Mouse (Mus musculus) MEL (cell line): ENCODE measurements around the gene Gnb3. TPM values are rescaled to one million over a fixed set of nuclear protein-coding genes. Genes with fewer than 3 reads are reported as not detected.
A peak's percentile ranks its signal among the peaks of the same experiment; 100 is the strongest.

ENCODE experiments used
- DNase-seq: peaks from one replicate; pipeline ENCODE4 v3.0.0; 2011; ENCODE audit warnings: low read depth, low spot score
- H3K27ac ChIP-seq: 2 replicates; pipeline ENCODE4 v1.5.1; 2012; ENCODE audit warnings: low read depth, mild to moderate bottlenecking, control low read depth, low read length, moderate library complexity; ENCODE audit not compliant: control insufficient read depth
- H3K27me3 ChIP-seq, 2 experiments: fragments of 150-350 bp in 1 of 2; sonication (generic) in 1 of 2; 2 replicates each; pipeline ENCODE4 v1.6.1; 2012; ENCODE audit warnings: low read length in 2 of 2, mild to moderate bottlenecking in 2 of 2, improper control_type of control experiment in 1 of 2, moderate library complexity in 1 of 2; ENCODE audit not compliant: insufficient read depth in 2 of 2, control insufficient read depth in 1 of 2
- H3K36me3 ChIP-seq, 2 experiments: 2 replicates each; pipeline ENCODE4 v1.6.1; 2012 to 2014; ENCODE audit warnings: low read length in 2 of 2, improper control_type of control experiment in 1 of 2, inconsistent platforms in 1 of 2, mild to moderate bottlenecking in 1 of 2; ENCODE audit not compliant: insufficient read depth in 2 of 2, control insufficient read depth in 1 of 2
- H3K4me1 ChIP-seq, 2 experiments: fragments of 150-350 bp in 1 of 2; sonication (generic) in 1 of 2; 2 replicates each; pipeline ENCODE4 v1.6.1; 2012; ENCODE audit warnings: low read length in 2 of 2, improper control_type of control experiment in 1 of 2, mild to moderate bottlenecking in 1 of 2; ENCODE audit not compliant: insufficient read depth in 2 of 2, control insufficient read depth in 1 of 2
- H3K4me3 ChIP-seq, 2 experiments: fragments of 150-350 bp in 1 of 2; sonication (generic) in 1 of 2; 2 replicates each; pipeline ENCODE4 v1.5.1; 2012; ENCODE audit warnings: low read depth in 2 of 2, low read length in 2 of 2, mild to moderate bottlenecking in 2 of 2, moderate library complexity in 2 of 2, control low read depth in 1 of 2, improper control_type of control experiment in 1 of 2; ENCODE audit not compliant: control insufficient read depth in 1 of 2, insufficient read depth in 1 of 2
- H3K79me2 ChIP-seq: 2 replicates; pipeline ENCODE4 v1.6.1; 2012; ENCODE audit warnings: mild to moderate bottlenecking, low read length, moderate library complexity; ENCODE audit not compliant: control insufficient read depth, poor library complexity, insufficient read depth
- H3K9ac ChIP-seq: 2 replicates; pipeline ENCODE4 v1.6.1; 2012; ENCODE audit warnings: low read depth, mild to moderate bottlenecking, control low read depth, low read length, moderate library complexity; ENCODE audit not compliant: control insufficient read depth, poor library complexity, severe bottlenecking
- H3K9me3 ChIP-seq: fragments of 150-350 bp; sonication (generic); replicated peaks from 2 replicates; pipeline ENCODE4 v1.6.1; 2012; ENCODE audit warnings: mild to moderate bottlenecking, low read length, improper control_type of control experiment, moderate library complexity; ENCODE audit not compliant: insufficient read depth
- BHLHE40 ChIP-seq: IDR thresholded peaks from 2 replicates; pipeline ENCODE4 v1.6.1; 2012; ENCODE audit warnings: low read depth, mild to moderate bottlenecking, inconsistent platforms, low read length, improper control_type of control experiment, borderline replicate concordance
- CHD1 ChIP-seq: IDR thresholded peaks from 2 replicates; pipeline ENCODE4 v1.6.1; 2012; ENCODE audit warnings: low read depth, mild to moderate bottlenecking, inconsistent platforms, low read length, improper control_type of control experiment
- CHD2 ChIP-seq: IDR thresholded peaks from 2 replicates; pipeline ENCODE4 v1.6.1; 2011; ENCODE audit warnings: low read length, improper control_type of control experiment
- CTCF ChIP-seq, 3 experiments: IDR thresholded peaks in 2 of 3; conservative IDR thresholded peaks in 1 of 3; 2 replicates each; pipeline ENCODE4 v1.5.1; 2011 to 2012; ENCODE audit warnings: low read length in 3 of 3, low read depth in 2 of 3, mild to moderate bottlenecking in 2 of 3, improper control_type of control experiment in 1 of 3, inconsistent platforms in 1 of 3, mixed read lengths in 1 of 3, moderate library complexity in 1 of 3; ENCODE audit not compliant: control insufficient read depth in 1 of 3, insufficient read depth in 1 of 3, poor library complexity in 1 of 3, severe bottlenecking in 1 of 3
- E2F4 ChIP-seq: IDR thresholded peaks from 2 replicates; pipeline ENCODE4 v1.6.1; 2011; ENCODE audit warnings: low read depth, low read length, improper control_type of control experiment, borderline replicate concordance
- ELF1 ChIP-seq: IDR thresholded peaks from 2 replicates; pipeline ENCODE4 v1.6.1; 2014; ENCODE audit warnings: low read depth, mild to moderate bottlenecking, inconsistent platforms, low read length, improper control_type of control experiment, moderate library complexity
- ETS1 ChIP-seq: IDR thresholded peaks from 2 replicates; pipeline ENCODE4 v1.6.1; 2012; ENCODE audit warnings: low read depth, mild to moderate bottlenecking, inconsistent platforms, low read length, improper control_type of control experiment, moderate library complexity
- GABPA ChIP-seq: IDR thresholded peaks from 2 replicates; pipeline ENCODE4 v1.6.1; 2012; ENCODE audit warnings: low read depth, mild to moderate bottlenecking, inconsistent platforms, low read length, improper control_type of control experiment, moderate library complexity
- GATA1 ChIP-seq: IDR thresholded peaks from 2 replicates; pipeline ENCODE4 v1.6.1; 2011; ENCODE audit warnings: low read depth, low read length, improper control_type of control experiment
- HCFC1 ChIP-seq: IDR thresholded peaks from 2 replicates; pipeline ENCODE4 v1.6.1; 2012; ENCODE audit warnings: low read depth, mild to moderate bottlenecking, inconsistent platforms, low read length, improper control_type of control experiment, moderate library complexity
- JUND ChIP-seq: IDR thresholded peaks from 2 replicates; pipeline ENCODE4 v1.6.1; 2011; ENCODE audit warnings: low read depth, mild to moderate bottlenecking, improper control_type of control experiment, low read length
- KAT2A ChIP-seq: conservative IDR thresholded peaks from 2 replicates; pipeline ENCODE4 v1.6.1; 2012; ENCODE audit warnings: low read depth, low read length, improper control_type of control experiment, inconsistent platforms
- MAFK ChIP-seq: IDR thresholded peaks from 2 replicates; pipeline ENCODE4 v1.6.1; 2011; ENCODE audit warnings: low read depth, mild to moderate bottlenecking, low read length, improper control_type of control experiment, borderline replicate concordance
- MAX ChIP-seq: IDR thresholded peaks from 2 replicates; pipeline ENCODE4 v1.6.1; 2011; ENCODE audit warnings: low read length, improper control_type of control experiment
- MAZ ChIP-seq: IDR thresholded peaks from 2 replicates; pipeline ENCODE4 v1.6.1; 2012; ENCODE audit warnings: low read depth, mild to moderate bottlenecking, inconsistent platforms, low read length, improper control_type of control experiment
- MEF2A ChIP-seq: IDR thresholded peaks from 2 replicates; pipeline ENCODE4 v1.6.1; 2014; ENCODE audit warnings: low read depth, mild to moderate bottlenecking, inconsistent platforms, low read length, improper control_type of control experiment; ENCODE audit not compliant: poor library complexity, insufficient replicate concordance, severe bottlenecking; ENCODE audit errors: extremely low read depth
- MXI1 ChIP-seq: IDR thresholded peaks from 2 replicates; pipeline ENCODE4 v1.6.1; 2011; ENCODE audit warnings: mild to moderate bottlenecking, low read depth, low read length, improper control_type of control experiment
- MYB ChIP-seq: IDR thresholded peaks from 2 replicates; pipeline ENCODE4 v1.6.1; 2011; ENCODE audit warnings: mild to moderate bottlenecking, low read depth, low read length, improper control_type of control experiment
- MYC ChIP-seq: IDR thresholded peaks from 2 replicates; pipeline ENCODE4 v1.6.1; 2011; ENCODE audit warnings: low read depth, mild to moderate bottlenecking, low read length, improper control_type of control experiment, moderate library complexity
- NELFE ChIP-seq: IDR thresholded peaks from 2 replicates; pipeline ENCODE4 v1.6.1; 2011; ENCODE audit warnings: low read depth, low read length, improper control_type of control experiment
- NRF1 ChIP-seq: IDR thresholded peaks from 2 replicates; pipeline ENCODE4 v1.6.1; 2014; ENCODE audit warnings: low read depth, mild to moderate bottlenecking, inconsistent platforms, low read length, improper control_type of control experiment, moderate library complexity; ENCODE audit not compliant: poor library complexity, insufficient read depth, severe bottlenecking
- POLR2A ChIP-seq, 2 experiments: IDR thresholded peaks; 2 replicates each; pipeline ENCODE4 v1.6.1; 2011 to 2012; ENCODE audit warnings: low read length in 2 of 2, mild to moderate bottlenecking in 2 of 2, control low read depth in 1 of 2, improper control_type of control experiment in 1 of 2, low read depth in 1 of 2, moderate library complexity in 1 of 2; ENCODE audit not compliant: control insufficient read depth in 1 of 2, insufficient read depth in 1 of 2, poor library complexity in 1 of 2
- POLR2AphosphoS2 ChIP-seq: IDR thresholded peaks from 2 replicates; pipeline ENCODE4 v1.6.1; 2011; ENCODE audit warnings: low read length, improper control_type of control experiment
- POLR2AphosphoS5 ChIP-seq: IDR thresholded peaks from 2 replicates; pipeline ENCODE4 v1.6.1; 2012; ENCODE audit warnings: low read depth, borderline replicate concordance, mild to moderate bottlenecking, inconsistent platforms, low read length, moderate library complexity, mixed read lengths
- RAD21 ChIP-seq: IDR thresholded peaks from 2 replicates; pipeline ENCODE4 v1.6.1; 2011; ENCODE audit warnings: mild to moderate bottlenecking, low read depth, low read length, improper control_type of control experiment
- RCOR1 ChIP-seq: IDR thresholded peaks from 2 replicates; pipeline ENCODE4 v1.6.1; 2012; ENCODE audit warnings: low read depth, mild to moderate bottlenecking, inconsistent platforms, low read length, improper control_type of control experiment
- SIN3A ChIP-seq: IDR thresholded peaks from 2 replicates; pipeline ENCODE4 v1.6.1; 2012; ENCODE audit warnings: low read length, improper control_type of control experiment, inconsistent platforms
- SMC3 ChIP-seq: IDR thresholded peaks from 2 replicates; pipeline ENCODE4 v1.6.1; 2011; ENCODE audit warnings: low read depth, low read length, improper control_type of control experiment
- TAL1 ChIP-seq: IDR thresholded peaks from 2 replicates; pipeline ENCODE4 v1.6.1; 2012; ENCODE audit warnings: mild to moderate bottlenecking, inconsistent platforms, low read length, moderate library complexity, mixed read lengths
- TBP ChIP-seq: IDR thresholded peaks from 2 replicates; pipeline ENCODE4 v1.8.0; 2011; ENCODE audit warnings: low read depth, low read length, improper control_type of control experiment
- TCF12 ChIP-seq: IDR thresholded peaks from 2 replicates; pipeline ENCODE4 v1.6.1; 2014; ENCODE audit warnings: low read depth, mild to moderate bottlenecking, inconsistent platforms, low read length, improper control_type of control experiment, moderate library complexity
- UBTF ChIP-seq: IDR thresholded peaks from 2 replicates; pipeline ENCODE4 v1.6.1; 2012; ENCODE audit warnings: low read depth, mild to moderate bottlenecking, inconsistent platforms, low read length, improper control_type of control experiment, moderate library complexity, borderline replicate concordance; ENCODE audit not compliant: insufficient read depth
- USF1 ChIP-seq: IDR thresholded peaks from 2 replicates; pipeline ENCODE4 v1.6.1; 2014; ENCODE audit warnings: low read depth, mild to moderate bottlenecking, inconsistent platforms, low read length, improper control_type of control experiment, moderate library complexity
- USF2 ChIP-seq, 2 experiments: IDR thresholded peaks; 2 replicates each; pipeline ENCODE4 v1.6.1; 2011 to 2012; ENCODE audit warnings: improper control_type of control experiment in 2 of 2, low read length in 2 of 2, borderline replicate concordance in 1 of 2, inconsistent platforms in 1 of 2, low read depth in 1 of 2, mild to moderate bottlenecking in 1 of 2; ENCODE audit not compliant: insufficient read depth in 1 of 2
- ZC3H11A ChIP-seq: IDR thresholded peaks from 2 replicates; pipeline ENCODE4 v1.6.1; 2012; ENCODE audit warnings: low read depth, mild to moderate bottlenecking, inconsistent platforms, low read length, improper control_type of control experiment
- ZKSCAN1 ChIP-seq: IDR thresholded peaks from 2 replicates; pipeline ENCODE4 v1.6.1; 2012; ENCODE audit warnings: low read depth, mild to moderate bottlenecking, inconsistent platforms, low read length, improper control_type of control experiment, moderate library complexity
- ZMIZ1 ChIP-seq: IDR thresholded peaks from 2 replicates; pipeline ENCODE4 v1.6.1; 2012; ENCODE audit warnings: low read depth, mild to moderate bottlenecking, inconsistent platforms, low read length, improper control_type of control experiment, moderate library complexity
- ZNF384 ChIP-seq: IDR thresholded peaks from 2 replicates; pipeline ENCODE4 v1.6.1; 2012; ENCODE audit warnings: low read depth, mild to moderate bottlenecking, inconsistent platforms, low read length, improper control_type of control experiment
- polyA plus RNA-seq, 2 experiments: library from polyadenylated mRNA; stranded (reverse) in 1 of 2; unstranded in 1 of 2; fragments of >175 nt in 1 of 2; fragments of >200 nt in 1 of 2; gene quantifications; 2 replicates each; pipeline versions ENCODE4 v1.2.1 to v1.2.4; 2012; ENCODE audit warnings: low replicate concordance in 2 of 2, low read depth in 1 of 2; ENCODE audit not compliant: insufficient read length in 2 of 2, insufficient read depth in 1 of 2, missing spikeins in 1 of 2
- total RNA-seq: library from RNA; depleted of rRNA; stranded (reverse); fragments of 300-350 nt; gene quantifications from 2 replicates; pipeline ENCODE4 v1.2.3, GENCODE M21; 2012

The Gnb3 gene
- total and polyA plus RNA-seq, 3 experiments = 0.08 to 0.21 TPM; not detected in 1

DNA sequence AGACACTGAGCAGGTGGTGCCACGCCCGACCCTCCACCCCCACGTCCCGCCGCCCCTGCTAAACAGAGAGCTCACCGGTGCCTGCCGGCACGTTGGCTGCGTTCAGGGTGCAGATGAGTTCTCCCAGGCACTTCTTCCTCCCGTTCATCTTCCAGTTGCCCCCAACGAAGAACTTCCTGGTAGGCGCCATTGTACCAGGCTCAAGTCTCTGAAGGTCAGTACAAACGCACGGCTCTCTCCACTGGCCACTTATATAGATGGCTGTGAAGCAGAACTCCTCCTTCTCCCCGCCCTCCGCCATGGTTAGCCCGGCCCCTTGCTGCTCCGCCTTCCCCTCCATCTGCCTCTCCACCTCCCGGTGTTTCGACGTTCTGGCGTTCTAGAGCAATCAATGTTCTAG is 26.1 kb downstream of the Gnb3 start, which contains the start of gene Tpi1:
Gene Tpi1 (minus strand): TSS at position 364 of the 400 bp plus-strand sequence.
- Histone ChIP-seq H3K27me3 (no peaks in the 10 kb centered on the region), H3K4me1 (peaks cover 0 to 19% of the 10 kb centered on the region in 2 experiments; a peak in 3 of 4 replicates), H3K36me3 (peaks cover 6 to 11% of the 10 kb centered on the region in 2 experiments)
- 0 out of 2 replicates have a peak, but pooled peaks have one; percentile 24 for TF ChIP-seq CHD1
- 0 out of 2 replicates have a peak, but pooled peaks have one; percentile 54 for TF ChIP-seq TCF12
- no peak for TF ChIP-seq ZC3H11A
- TF ChIP-seq MEF2A = no peak
- peak; percentile 99 for TF ChIP-seq ZMIZ1
- peak; percentile 99 for TF ChIP-seq TBP
- no peak for TF ChIP-seq E2F4
- TF ChIP-seq MAFK = no peak
- TF ChIP-seq RCOR1 = no peak
- no peak for TF ChIP-seq NRF1
- TF ChIP-seq GATA1 = no peak
- TF ChIP-seq BHLHE40 = no peak
- no peak for TF ChIP-seq KAT2A
- no peak for TF ChIP-seq MAX
- no peak for TF ChIP-seq HCFC1
- TF ChIP-seq GABPA = no peak
- no peak for TF ChIP-seq ZKSCAN1
- 0 out of 2 replicates have a peak, but pooled peaks have one; percentile 16 for TF ChIP-seq MYC
- no peak for TF ChIP-seq MYB
- TF ChIP-seq RAD21 = no peak
- TF ChIP-seq JUND = no peak
- TF ChIP-seq NELFE = peak; percentile 99
- TF ChIP-seq CHD2 = peak; percentile 37
- peak; percentile 73 for TF ChIP-seq MAZ
- TF ChIP-seq ETS1 = no peak
- peak; percentile 78 to 99 for TF ChIP-seq POLR2A (IDR thresholded peaks at IDR 0.05; ENCODE audit: control insufficient read depth in 1 of 2, insufficient read depth in 1 of 2, low read depth in 1 of 2, low read length in 2 of 2, poor library complexity in 1 of 2)
- TF ChIP-seq UBTF = no peak
- TF ChIP-seq CTCF (IDR thresholded peaks at IDR 0.05 in 2 of 3, conservative IDR thresholded peaks at IDR 0.05 in 1 of 3; ENCODE audit: control insufficient read depth in 1 of 3, insufficient read depth in 1 of 3, low read depth in 2 of 3, low read length in 3 of 3, poor library complexity in 1 of 3, severe bottlenecking in 1 of 3) = no peak
- no peak; the same call in none of the 2 replicates for TF ChIP-seq SIN3A
- TF ChIP-seq MXI1 = peak; percentile 52
- no peak for TF ChIP-seq SMC3
- TF ChIP-seq USF2 (IDR thresholded peaks at IDR 0.05; ENCODE audit: borderline replicate concordance in 1 of 2, insufficient read depth in 1 of 2, low read depth in 1 of 2, low read length in 2 of 2) = no peak
- no peak for TF ChIP-seq ZNF384
- no peak for TF ChIP-seq TAL1
- TF ChIP-seq USF1 = no peak
- peak; percentile 77; the same call in 1 of the 2 replicates for TF ChIP-seq POLR2AphosphoS5
- peak; percentile 98 for TF ChIP-seq POLR2AphosphoS2
- peak; percentile 40; the same call in 1 of the 2 replicates for TF ChIP-seq ELF1

More for the DNA sequence above, 26.1 kb downstream of the Gnb3 start, which contains the start of gene Tpi1:
- Histone ChIP-seq H3K9ac (peak within 1 kb of the TSS; percentile 73), H3K9me3 (no peaks in the 10 kb centered on the region), H3K4me3 (peak within 1 kb of the TSS; percentile 72 to 78), H3K27ac (peak within 1 kb of the TSS; percentile 32), H3K79me2 (peaks cover 19% of the 10 kb centered on the region)
- DNase-seq = peak; percentile 93
